Mouse (Mus musculus) CD4-positive helper T cell, adult 2 months (primary cell): Measurements from ENCODE around the gene Prss12.
"Not testable (repeated sequence)": the region's sequence is repeated elsewhere in the genome, so short reads cannot be mapped to it uniquely, and the experiment has no call there.

Source experiments
- DNase-seq: peaks from one replicate; pipeline ENCODE4 v3.0.0-alpha.2; 2012; ENCODE audit warnings: low read depth, missing footprints, low spot score

Prss12 gene

GRCm38 (mm10) chr3:123476833-123477232 is 30.1 kb downstream of the Prss12 start:
- DNase-seq, result no peak

- DNase-seq, result no peak
These were observed 34.6 kb downstream of the Prss12 start for GRCm38 (mm10) chr3:123481266-123481665.

GRCm38 (mm10) chr3:123491814-123492213 is 45.1 kb downstream of the Prss12 start:
- DNase-seq, result no peak

- DNase-seq, result no peak
These were observed 46.5 kb downstream of the Prss12 start for GRCm38 (mm10) chr3:123493163-123493562.

- DNase-seq, result no peak
These were observed 48.4 kb downstream of the Prss12 start for GRCm38 (mm10) chr3:123495088-123495487.

GRCm38 (mm10) chr3:123498787-123499186 is 52.1 kb downstream of the Prss12 start:
- DNase-seq, result no peak

- not testable (repeated sequence) for DNase-seq
These were observed 55.1 kb downstream of the Prss12 start for GRCm38 (mm10) chr3:123501798-123502197.

- DNase-seq, result no peak
These were observed 57.2 kb downstream of the Prss12 start for GRCm38 (mm10) chr3:123503943-123504342.

- no peak for DNase-seq
These were observed 58.1 kb downstream of the Prss12 start for GRCm38 (mm10) chr3:123504783-123505182.

GRCm38 (mm10) chr3:123505778-123506667 is 59.3 kb downstream of the Prss12 start:
- DNase-seq, result no peak

- DNase-seq, result peak; percentile 71
These were observed 60.3 kb downstream of the Prss12 start for GRCm38 (mm10) chr3:123506699-123507662.

GRCm38 (mm10) chr3:123507663-123508055 is 60.9 kb downstream of the Prss12 start:
- no peak for DNase-seq

GRCm38 (mm10) chr3:123508056-123508674 is 61.5 kb downstream of the Prss12 start:
- peak; percentile 99 for DNase-seq

GRCm38 (mm10) chr3:123508675-123509376 is 62.1 kb downstream of the Prss12 start:
- no peak for DNase-seq

- no peak for DNase-seq
These were observed 65.1 kb downstream of the Prss12 start for GRCm38 (mm10) chr3:123511818-123512217.

GRCm38 (mm10) chr3:123514886-123515285 is 68.2 kb downstream of the Prss12 start:
- DNase-seq, result no peak

- DNase-seq, result peak; percentile 62
These were observed 69.1 kb downstream of the Prss12 start for GRCm38 (mm10) chr3:123515600-123516359.

GRCm38 (mm10) chr3:123516784-123517183 is 70.1 kb downstream of the Prss12 start:
- DNase-seq, result no peak

- no peak for DNase-seq
These were observed 79.8 kb downstream of the Prss12 start for GRCm38 (mm10) chr3:123526313-123527067.
